Mouse (Mus musculus): ENCODE measurements around the gene Gulp1.

- no peak for TF ChIP-seq TAL1 (IDR thresholded peaks at IDR 0.05; ENCODE audit: low read length)
- no peak for TF ChIP-seq GATA1 (IDR thresholded peaks at IDR 0.05; ENCODE audit: low read length)
Measured at GRCm38 (mm10) chr1:44683723-44684122, 132.4 kb downstream of the Gulp1 start.
